Mouse (Mus musculus) granulocyte monocyte progenitor cell, adult 5-6 weeks (primary cell): ENCODE measurements around the gene Bsph1. TPM values are rescaled to one million over a fixed set of nuclear protein-coding genes. Genes with fewer than 3 reads are reported as not detected.
"Not testable (repeated sequence)": the region's sequence is repeated elsewhere in the genome, so short reads cannot be mapped to it uniquely, and the experiment has no call there.

Experiments used
- ATAC-seq: replicated peaks from 2 replicates; pipeline ENCODE4 v1.8.0; 2016; ENCODE audit warnings: mild to moderate bottlenecking, moderate TSS enrichment, inconsistent platforms; ENCODE audit not compliant: poor library complexity, severe bottlenecking
- total RNA-seq, 2 experiments: library from RNA; stranded (forward) in 1 of 2; stranded (reverse) in 1 of 2; fragments of 200-712, 200-1000 nt in 1 of 2; fragments of >200 nt in 1 of 2; fragmentation: Nextera tagmentation in 1 of 2; gene quantifications; 2 replicates each; pipeline ENCODE4 v1.2.3; 2014 to 2017

Bsph1 gene
- total RNA-seq (2014; fragmentation: Nextera tagmentation) (not detected in 2 replicates), total RNA-seq (2017) (not detected in 2 replicates)

- not testable (repeated sequence) for ATAC-seq
Observed at GRCm38 (mm10) chr7:13450541-13450940, at the start of gene Bsph1. TSS of gene Bsph1 (plus strand) at chr7:13450841.

DNA sequence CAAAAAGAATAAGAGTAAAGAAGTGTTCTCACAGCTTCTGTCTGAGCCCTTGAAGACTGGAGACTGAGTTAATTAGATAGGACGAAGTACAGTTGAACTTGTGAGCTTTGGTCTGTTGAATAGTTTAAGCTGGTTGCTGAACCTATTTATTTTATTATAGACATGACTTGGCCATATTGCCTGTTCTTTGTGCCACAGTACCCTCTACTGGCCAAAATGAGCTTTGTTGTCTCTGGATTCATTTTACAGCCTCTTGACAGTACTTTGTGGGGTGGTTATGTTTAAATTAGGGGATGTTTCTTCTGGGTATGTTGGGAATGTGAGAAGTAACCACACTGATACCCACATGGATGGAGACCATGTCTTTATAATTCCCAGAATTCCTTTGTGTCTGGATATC lies 60.9 kb downstream of the Bsph1 start:
- ATAC-seq = no peak; the same call in 1 of the 2 replicates

Other genes with a start within 250 kb of the Bsph1 start
- not detected in 2 replicates for gene Vmn1r89, start 237.8 kb upstream of the Bsph1 start, total RNA-seq (2014; fragmentation: Nextera tagmentation)
- not detected in 2 replicates for gene Vmn1r89, start 237.8 kb upstream of the Bsph1 start, total RNA-seq (2017)
- 152 and 196 TPM in 2 replicates for gene Lig1, start 173.6 kb upstream of the Bsph1 start, total RNA-seq (2014; fragmentation: Nextera tagmentation)
- 70.0 and 89.5 TPM in 2 replicates for gene Lig1, start 173.6 kb upstream of the Bsph1 start, total RNA-seq (2017)
- gene Zswim9, start 172.1 kb upstream of the Bsph1 start, total RNA-seq (2014; fragmentation: Nextera tagmentation) = 3.4 and 5.8 TPM in 2 replicates
- 1.9 and 3.8 TPM in 2 replicates for gene Zswim9, start 172.1 kb upstream of the Bsph1 start, total RNA-seq (2017)
- 2.1 TPM in 1 of 2 replicates, not detected in the other for gene Pla2g4c, start 126.2 kb upstream of the Bsph1 start, total RNA-seq (2014; fragmentation: Nextera tagmentation)
- 0.60 TPM in 1 of 2 replicates, not detected in the other for gene Pla2g4c, start 126.2 kb upstream of the Bsph1 start, total RNA-seq (2017)
- gene Cabp5, start 52.7 kb upstream of the Bsph1 start, total RNA-seq (2014; fragmentation: Nextera tagmentation) = not detected in 2 replicates
- gene Cabp5, start 52.7 kb upstream of the Bsph1 start, total RNA-seq (2017) = not detected in 2 replicates
- not detected in 2 replicates for gene Bsph2, start 120.2 kb downstream of the Bsph1 start, total RNA-seq (2014; fragmentation: Nextera tagmentation)
- not detected in 2 replicates for gene Bsph2, start 120.2 kb downstream of the Bsph1 start, total RNA-seq (2017)
- not detected in 2 replicates for gene Sult2a5, start 173.1 kb downstream of the Bsph1 start, total RNA-seq (2014; fragmentation: Nextera tagmentation)
- not detected in 2 replicates for gene Sult2a5, start 173.1 kb downstream of the Bsph1 start, total RNA-seq (2017)